Mouse (Mus musculus) duodenum, adult 2 months (tissue): ENCODE results near the gene Rrp15. TPM values are rescaled to one million over a fixed set of nuclear protein-coding genes. Genes with fewer than 3 reads are reported as not detected.

Experiments
- polyA plus RNA-seq: library from polyadenylated mRNA; depleted of rRNA; stranded (reverse); fragments of >200 nt; gene quantifications from 2 replicates; pipeline ENCODE4 v1.2.3, GENCODE M21; 2012; ENCODE audit warnings: low replicate concordance; rRNA removed

Rrp15 gene
- 0.20 and 0.69 TPM in 2 replicates for polyA plus RNA-seq

DNA sequence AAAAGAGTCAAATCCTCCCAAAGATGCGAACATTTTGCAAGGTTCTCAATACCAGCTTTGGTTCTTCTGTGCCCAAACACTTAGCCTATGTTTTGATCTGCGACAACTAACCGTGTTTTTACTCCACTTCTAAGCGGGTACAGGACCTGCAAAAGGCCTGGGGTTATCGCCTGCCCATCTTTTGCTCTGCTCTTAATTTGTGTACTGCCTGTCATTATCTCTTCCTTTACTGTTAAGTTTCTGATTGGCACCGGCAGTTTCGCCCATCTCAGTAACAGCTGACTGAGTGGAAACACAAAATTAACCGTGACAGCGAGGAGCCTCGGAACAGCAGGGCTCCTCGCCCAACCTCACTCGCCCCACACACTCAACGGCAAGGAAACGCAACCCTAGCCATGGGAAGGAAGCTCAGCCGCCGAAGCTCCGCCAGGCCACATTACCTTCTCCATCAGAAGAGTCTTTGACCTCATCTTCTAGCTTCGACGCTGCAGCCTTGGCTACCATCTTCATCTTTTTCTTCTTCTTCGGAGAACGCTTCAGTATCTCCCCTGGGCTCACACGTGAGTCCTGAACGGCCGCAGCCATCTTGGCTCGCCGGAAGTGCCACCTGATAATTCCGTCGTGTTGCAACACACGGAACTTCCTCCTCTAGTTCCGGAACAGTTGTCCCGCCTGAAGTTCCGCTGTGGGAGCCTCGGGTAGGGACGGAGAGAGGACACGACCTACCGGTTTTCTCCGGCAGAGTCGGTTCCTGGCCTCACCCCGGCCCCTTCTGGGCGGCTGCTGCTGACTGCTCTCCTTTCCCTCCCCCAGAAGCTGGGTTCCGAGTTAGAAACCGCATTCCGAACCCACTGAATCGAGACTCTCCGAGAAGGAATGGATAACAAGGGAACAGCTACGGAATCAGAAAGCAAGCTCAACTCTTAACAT, at the start of gene Rrp15:
Gene Rrp15, minus strand, starts transcription at position 635 of the 930 bp plus-strand sequence.

DNA sequence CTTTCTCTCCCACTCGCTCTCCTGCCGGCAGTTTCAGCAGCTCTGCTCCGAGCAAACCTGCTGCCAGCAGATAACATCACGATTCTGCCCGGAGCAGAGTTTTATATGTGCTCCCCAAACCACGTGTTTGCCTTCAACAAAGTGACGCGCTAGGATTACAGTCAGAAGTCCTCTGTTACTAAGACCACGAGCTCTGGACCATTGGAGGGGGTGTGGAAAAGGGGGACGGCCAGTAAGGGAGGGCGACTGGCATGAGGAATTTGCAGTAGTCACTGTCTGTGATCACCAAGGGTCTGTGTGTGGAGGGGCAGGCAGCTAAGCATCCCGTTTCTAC, 43.3 kb downstream of the Rrp15 start, which contains the start of gene Tgfb2:
Gene Tgfb2, minus strand, starts transcription at position 75 of the 334 bp plus-strand sequence.

Other genes with a start within 250 kb of the Rrp15 start
- 0.65 and 0.84 TPM in 2 replicates for gene Tgfb2, start 43.4 kb downstream of the Rrp15 start, polyA plus RNA-seq
- gene D1Pas1, start 218.1 kb upstream of the Rrp15 start, polyA plus RNA-seq: not detected in 2 replicates